Mouse (Mus musculus) bone marrow, adult 2 months (tissue): ENCODE measurements around the gene Casz1.

Experiments used
- CTCF ChIP-seq: fragments of 200-500 bp; IDR thresholded peaks from 2 replicates; pipeline ENCODE4 v1.5.1; 2011; ENCODE audit warnings: low read length, control low read depth; ENCODE audit not compliant: control insufficient read depth, insufficient read depth
- POLR2A ChIP-seq: fragments of 200-500 bp; IDR thresholded peaks from 2 replicates; pipeline ENCODE4 v1.6.1; 2011; ENCODE audit warnings: low read depth, mild to moderate bottlenecking, control low read depth, low read length, borderline replicate concordance; ENCODE audit not compliant: control insufficient read depth

GRCm38 (mm10) chr4:148974833-148975232 is 170.6 kb downstream of the Casz1 start:
- TF ChIP-seq CTCF (no peak), POLR2A (no peak)
